Mouse (Mus musculus): ENCODE measurements around the gene Ddias.

DNA sequence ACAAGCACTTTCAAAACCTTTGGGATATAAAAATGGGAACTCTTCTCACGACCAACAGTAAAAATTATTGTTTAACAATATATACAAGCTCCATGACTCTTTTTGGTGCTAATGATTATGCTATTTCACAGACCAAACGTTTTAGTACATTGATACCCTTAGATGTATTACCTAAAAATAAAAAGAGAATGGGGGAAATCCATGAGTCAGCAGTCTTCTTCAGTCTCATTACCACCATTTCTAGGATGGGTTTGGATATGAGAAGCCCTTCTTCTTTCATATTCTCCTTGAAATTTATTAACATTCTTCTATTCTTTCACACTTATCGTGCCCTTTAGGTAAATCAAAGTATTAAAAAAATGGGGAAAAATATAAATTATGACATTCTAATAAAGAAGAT lies 37.6 kb downstream of the Ddias start:
- no peak for TF ChIP-seq CTCF (IDR thresholded peaks at IDR 0.05)
- no peak for TF ChIP-seq EP300 (IDR thresholded peaks at IDR 0.05)

Measured in lung, postnatal 0 days (tissue).